Mouse (Mus musculus): ENCODE measurements around the gene Cnp. TPM values are rescaled to one million over a fixed set of nuclear protein-coding genes. Genes with fewer than 3 reads are reported as not detected.
"Not testable (repeated sequence)": the region's sequence is repeated elsewhere in the genome, so short reads cannot be mapped to it uniquely, and the experiment has no call there.

Cnp gene
- polyA plus RNA-seq, 1 experiment = 6.9 TPM

DNA sequence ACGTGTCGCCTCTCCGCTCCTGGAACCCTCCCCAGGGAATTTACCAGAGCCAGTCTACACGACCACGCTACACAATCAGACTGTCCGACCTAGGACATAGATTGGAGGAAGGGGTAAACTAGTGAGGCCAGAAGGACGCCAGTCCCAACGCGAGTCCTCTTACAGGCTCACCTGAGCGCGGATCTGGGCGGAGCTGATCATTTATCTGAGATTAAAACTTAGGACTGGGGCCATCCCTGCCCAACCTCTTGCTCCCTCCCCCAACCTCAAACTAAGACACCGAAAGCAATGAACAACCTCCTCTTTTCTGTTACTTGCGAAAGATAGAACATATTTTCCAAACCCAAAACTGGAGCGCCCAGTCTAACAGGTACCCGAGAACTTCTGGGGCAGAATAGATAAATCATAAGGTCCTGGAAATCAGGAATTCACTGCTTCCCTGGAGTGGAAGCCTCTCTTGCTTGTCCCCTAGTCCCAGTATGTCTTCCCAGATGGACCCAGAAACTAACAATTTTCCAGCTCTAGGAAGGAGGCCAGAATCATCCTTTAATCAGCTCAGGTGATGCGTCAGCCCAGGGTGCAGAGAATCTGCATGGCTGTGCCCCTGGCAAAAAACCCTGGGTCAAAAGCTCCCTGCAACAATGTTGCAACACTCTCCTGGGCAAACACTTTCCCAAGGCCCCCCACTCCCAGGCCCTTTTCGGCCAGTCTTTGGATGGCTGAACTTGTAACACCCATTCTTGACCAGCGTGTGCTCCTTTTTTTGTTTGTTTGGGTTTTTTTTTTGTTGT lies 46.1 kb upstream of the Cnp start:
- H3K9ac ChIP-seq (ENCODE audit: low read depth, poor library complexity, severe bottlenecking) = peak overlapping the region; percentile 48
- peaks cover 4% of the 10 kb centered on the region for H3K4me1 ChIP-seq (ENCODE audit: control insufficient read depth, insufficient read depth, low read length)
- H3K9me3 ChIP-seq (replicated peaks; ENCODE audit: control insufficient read depth, insufficient read depth, low read length, poor library complexity, severe bottlenecking) = no peaks in the 10 kb centered on the region
- peak overlapping the region; percentile 87 for H3K27ac ChIP-seq (ENCODE audit: insufficient read depth, low read length)
- no peak for TF ChIP-seq POLR2A (IDR thresholded peaks at IDR 0.05; ENCODE audit: insufficient read depth, low read length)
- no peak for TF ChIP-seq EP300 (IDR thresholded peaks at IDR 0.05; ENCODE audit: insufficient read depth, low read depth, low read length)
- TF ChIP-seq CTCF (IDR thresholded peaks at IDR 0.05; ENCODE audit: low read depth, low read length) = no peak
- H3K4me3 ChIP-seq (ENCODE audit: low read depth, low read length) = peak overlapping the region; percentile 67
- H3K27me3 ChIP-seq (ENCODE audit: control insufficient read depth, insufficient read depth, low read length, poor library complexity, severe bottlenecking) = no peaks in the 10 kb centered on the region
- peaks cover 3% of the 10 kb centered on the region for H3K36me3 ChIP-seq (ENCODE audit: control insufficient read depth, insufficient read depth, low read length, poor library complexity, severe bottlenecking)

DNA sequence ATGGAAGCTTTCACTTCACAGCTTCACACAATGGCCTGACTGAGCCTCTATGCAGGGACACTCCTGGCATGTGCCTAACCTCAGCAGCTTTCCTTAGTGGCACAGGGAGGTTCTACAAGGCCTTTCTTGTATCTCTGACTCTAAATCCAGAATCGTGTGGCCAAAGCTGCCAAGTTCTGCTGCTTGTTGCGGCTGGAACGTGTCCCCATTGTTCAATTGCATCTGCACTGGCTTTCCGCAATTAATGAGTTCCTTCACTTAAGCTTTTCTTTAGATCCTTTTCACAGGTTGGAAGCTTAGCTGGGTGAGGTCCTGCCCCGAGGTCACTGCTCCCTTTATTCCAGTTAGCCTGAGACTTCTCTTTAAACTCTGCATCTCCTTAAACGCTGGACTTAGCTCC lies 40.8 kb upstream of the Cnp start:
- peaks cover 5% of the 10 kb centered on the region for H3K4me1 ChIP-seq (ENCODE audit: control insufficient read depth, insufficient read depth, low read length)
- H3K9ac ChIP-seq (ENCODE audit: low read depth, poor library complexity, severe bottlenecking) = no peak overlapping the region
- TF ChIP-seq EP300 (IDR thresholded peaks at IDR 0.05; ENCODE audit: insufficient read depth, low read depth, low read length) (peak; percentile 58; the same call in 1 of the 2 replicates), CTCF (IDR thresholded peaks at IDR 0.05; ENCODE audit: low read depth, low read length) (no peak)
- peak overlapping the region; percentile 82 for H3K27ac ChIP-seq (ENCODE audit: insufficient read depth, low read length)
- H3K4me3 ChIP-seq (ENCODE audit: low read depth, low read length) = no peak overlapping the region
- peaks cover 1% of the 10 kb centered on the region; the same call in 1 of the 2 replicates for H3K27me3 ChIP-seq (ENCODE audit: control insufficient read depth, insufficient read depth, low read length, poor library complexity, severe bottlenecking)
- peaks cover 12% of the 10 kb centered on the region for H3K9me3 ChIP-seq (replicated peaks; ENCODE audit: control insufficient read depth, insufficient read depth, low read length, poor library complexity, severe bottlenecking)
- no peaks in the 10 kb centered on the region for H3K36me3 ChIP-seq (ENCODE audit: control insufficient read depth, insufficient read depth, low read length, poor library complexity, severe bottlenecking)

DNA sequence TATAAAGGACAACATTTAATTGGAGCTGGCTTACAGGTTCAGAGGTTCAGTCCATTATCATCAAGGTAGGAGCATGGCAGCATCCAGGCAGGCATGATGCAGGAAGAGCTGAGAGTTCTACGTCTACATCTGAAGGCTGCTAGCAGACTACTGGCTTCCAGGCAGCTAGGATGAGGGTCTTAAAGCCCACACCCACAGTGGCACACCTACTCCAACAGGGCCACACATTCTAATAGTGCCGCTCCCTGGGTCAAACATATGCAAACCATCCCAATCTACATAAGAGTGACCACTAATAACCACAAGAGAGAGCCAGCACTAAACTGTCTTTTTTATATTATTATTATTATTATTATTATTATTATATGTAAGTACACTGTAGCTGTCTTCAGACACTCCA lies 40.3 kb upstream of the Cnp start:
- TF ChIP-seq EP300 (IDR thresholded peaks at IDR 0.05; ENCODE audit: insufficient read depth, low read depth, low read length) = 0 out of 2 replicates have a peak, but pooled peaks have one; percentile 22
- Histone ChIP-seq H3K27ac (ENCODE audit: insufficient read depth, low read length) (peak overlapping the region; percentile 82), H3K9me3 (replicated peaks; ENCODE audit: control insufficient read depth, insufficient read depth, low read length, poor library complexity, severe bottlenecking) (peaks cover 12% of the 10 kb centered on the region)
- not testable (repeated sequence) for H3K27me3 ChIP-seq (ENCODE audit: control insufficient read depth, insufficient read depth, low read length, poor library complexity, severe bottlenecking); H3K36me3 ChIP-seq (ENCODE audit: control insufficient read depth, insufficient read depth, low read length, poor library complexity, severe bottlenecking); H3K4me1 ChIP-seq (ENCODE audit: control insufficient read depth, insufficient read depth, low read length); H3K9ac ChIP-seq (ENCODE audit: low read depth, poor library complexity, severe bottlenecking); H3K4me3 ChIP-seq (ENCODE audit: low read depth, low read length)

DNA sequence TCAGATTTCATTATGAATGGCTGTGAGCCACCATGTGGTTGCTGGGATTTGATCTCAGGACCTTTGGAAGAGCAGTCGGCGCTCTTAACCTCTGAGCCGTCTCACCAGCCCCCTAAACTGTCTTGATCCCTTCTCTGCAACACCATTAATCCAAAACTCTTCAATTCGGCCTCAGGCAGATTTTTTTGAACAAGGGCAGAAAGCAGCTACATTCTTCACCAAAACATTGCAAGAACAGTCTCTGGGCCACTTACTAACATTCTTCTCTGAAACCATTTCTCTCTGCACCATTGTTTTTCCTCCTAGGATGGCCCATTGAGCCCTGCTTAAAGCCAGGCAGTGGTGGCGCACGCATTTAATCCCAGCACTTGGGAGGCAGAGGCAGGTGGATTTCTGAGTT lies 39.9 kb upstream of the Cnp start:
- H3K36me3 ChIP-seq (ENCODE audit: control insufficient read depth, insufficient read depth, low read length, poor library complexity, severe bottlenecking); H3K27me3 ChIP-seq (ENCODE audit: control insufficient read depth, insufficient read depth, low read length, poor library complexity, severe bottlenecking); H3K9ac ChIP-seq (ENCODE audit: low read depth, poor library complexity, severe bottlenecking); H3K4me3 ChIP-seq (ENCODE audit: low read depth, low read length); H3K4me1 ChIP-seq (ENCODE audit: control insufficient read depth, insufficient read depth, low read length): not testable (repeated sequence)
- peak overlapping the region; percentile 86 for H3K27ac ChIP-seq (ENCODE audit: insufficient read depth, low read length)
- peaks cover 12% of the 10 kb centered on the region for H3K9me3 ChIP-seq (replicated peaks; ENCODE audit: control insufficient read depth, insufficient read depth, low read length, poor library complexity, severe bottlenecking)

DNA sequence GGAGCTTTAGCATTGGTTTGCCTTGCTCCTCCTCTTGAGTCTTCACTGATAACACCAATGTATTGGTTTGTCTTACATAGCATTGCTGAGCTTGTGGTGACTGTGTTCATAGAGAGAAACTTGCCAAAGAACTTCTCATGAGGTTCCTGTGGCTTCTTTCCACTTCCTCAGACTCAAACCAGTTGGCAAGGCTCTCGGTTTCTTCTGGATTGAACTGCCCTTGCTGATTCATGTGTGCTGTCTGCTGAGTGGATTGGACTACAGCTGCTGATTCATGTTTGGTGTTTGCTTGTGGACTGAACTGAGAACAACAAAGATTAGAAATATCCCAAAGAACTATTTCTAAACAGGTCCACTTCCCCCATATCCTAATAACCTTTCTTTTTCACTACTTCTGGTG lies 38.7 kb upstream of the Cnp start:
- Histone ChIP-seq H3K4me3 (ENCODE audit: low read depth, low read length) (no peak overlapping the region), H3K27me3 (ENCODE audit: control insufficient read depth, insufficient read depth, low read length, poor library complexity, severe bottlenecking) (peaks cover 1% of the 10 kb centered on the region; the same call in 1 of the 2 replicates), H3K27ac (ENCODE audit: insufficient read depth, low read length) (no peak overlapping the region), H3K9me3 (replicated peaks; ENCODE audit: control insufficient read depth, insufficient read depth, low read length, poor library complexity, severe bottlenecking) (peaks cover 12% of the 10 kb centered on the region), H3K4me1 (ENCODE audit: control insufficient read depth, insufficient read depth, low read length) (peaks cover 5% of the 10 kb centered on the region), H3K9ac (ENCODE audit: low read depth, poor library complexity, severe bottlenecking) (no peak overlapping the region), H3K36me3 (ENCODE audit: control insufficient read depth, insufficient read depth, low read length, poor library complexity, severe bottlenecking) (no peaks in the 10 kb centered on the region)
- no peak for TF ChIP-seq POLR2A (IDR thresholded peaks at IDR 0.05; ENCODE audit: insufficient read depth, low read length)
- no peak for TF ChIP-seq CTCF (IDR thresholded peaks at IDR 0.05; ENCODE audit: low read depth, low read length)
- TF ChIP-seq EP300 (IDR thresholded peaks at IDR 0.05; ENCODE audit: insufficient read depth, low read depth, low read length) = no peak

DNA sequence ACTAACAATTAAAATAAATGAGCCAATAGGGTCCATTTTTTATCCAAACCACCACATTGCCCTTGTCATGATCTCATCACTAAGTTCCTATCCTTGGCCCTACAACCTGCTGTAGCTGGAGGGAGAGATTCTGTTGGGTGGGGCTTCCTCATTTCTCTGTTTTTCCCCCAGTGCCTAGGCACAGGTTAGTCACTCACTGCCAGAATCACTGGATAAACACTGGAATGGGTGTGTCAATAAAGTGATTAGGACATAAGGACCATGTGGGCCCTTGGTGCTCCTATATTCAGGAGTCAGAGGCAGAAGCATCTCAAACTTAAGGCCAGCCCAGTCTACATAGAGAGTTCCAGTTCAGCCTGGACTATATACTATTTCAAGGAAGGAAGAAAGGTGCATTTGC lies 38.2 kb upstream of the Cnp start:
- Histone ChIP-seq H3K4me1 (ENCODE audit: control insufficient read depth, insufficient read depth, low read length) (peaks cover 5% of the 10 kb centered on the region), H3K27ac (ENCODE audit: insufficient read depth, low read length) (no peak overlapping the region), H3K27me3 (ENCODE audit: control insufficient read depth, insufficient read depth, low read length, poor library complexity, severe bottlenecking) (peaks cover 1% of the 10 kb centered on the region; the same call in 1 of the 2 replicates), H3K4me3 (ENCODE audit: low read depth, low read length) (no peak overlapping the region), H3K9me3 (replicated peaks; ENCODE audit: control insufficient read depth, insufficient read depth, low read length, poor library complexity, severe bottlenecking) (peaks cover 12% of the 10 kb centered on the region), H3K9ac (ENCODE audit: low read depth, poor library complexity, severe bottlenecking) (no peak overlapping the region), H3K36me3 (ENCODE audit: control insufficient read depth, insufficient read depth, low read length, poor library complexity, severe bottlenecking) (no peaks in the 10 kb centered on the region)
- TF ChIP-seq POLR2A (IDR thresholded peaks at IDR 0.05; ENCODE audit: insufficient read depth, low read length) = no peak
- TF ChIP-seq CTCF (IDR thresholded peaks at IDR 0.05; ENCODE audit: low read depth, low read length) = no peak
- TF ChIP-seq EP300 (IDR thresholded peaks at IDR 0.05; ENCODE audit: insufficient read depth, low read depth, low read length) = no peak

Data from ES-Bruce4 (cell line).